Mouse (Mus musculus): ENCODE measurements around the gene Syt16. TPM values are rescaled to one million over a fixed set of nuclear protein-coding genes. Genes with fewer than 3 reads are reported as not detected.

Syt16 gene
- polyA plus RNA-seq, 1 experiment from 2014 or later: 7.0 TPM

DNA sequence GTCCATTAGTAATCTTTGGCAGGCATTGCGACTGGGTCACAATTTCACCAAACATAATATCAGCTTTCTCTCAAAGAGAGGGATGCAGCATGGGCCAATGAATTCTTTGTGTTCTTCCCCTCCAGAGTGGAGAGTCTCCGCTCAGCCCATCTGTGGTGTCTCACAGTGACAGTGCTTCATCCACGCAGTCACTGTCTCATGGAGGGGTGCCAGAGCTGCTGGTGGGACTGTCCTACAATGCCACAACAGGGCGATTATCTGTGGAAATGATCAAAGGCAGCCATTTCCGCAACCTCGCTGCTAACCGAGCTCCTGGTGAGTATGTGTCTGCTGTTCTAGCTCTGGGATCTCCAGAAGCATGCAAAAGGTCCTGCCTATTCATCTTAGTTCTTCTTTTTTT is 240.6 kb downstream of the Syt16 start:
- WGBS: 79% methylated on average over 7 of the region's 7 CpGs

GRCm38 (mm10) chr12:74238806-74239205 is 241.3 kb downstream of the Syt16 start:
- H3K9me3 ChIP-seq (ENCODE audit: control insufficient read depth, low read length): no peaks in the 10 kb centered on the region
- H3K27me3 ChIP-seq (ENCODE audit: control insufficient read depth, insufficient read depth, low read length): no peaks in the 10 kb centered on the region
- no peak overlapping the region for H3K4me2 ChIP-seq
- no peaks in the 10 kb centered on the region for H3K36me3 ChIP-seq (ENCODE audit: control insufficient read depth, insufficient read depth, low read length)
- ATAC-seq (ENCODE audit: low FRiP score) (no peak), DNase-seq (ENCODE audit: low spot score, missing footprints) (no peak)
- H3K27ac ChIP-seq (ENCODE audit: low read depth, low read length): no peak overlapping the region
- 89% methylated on average over 2 of the region's 2 CpGs for WGBS
- H3K9ac ChIP-seq (ENCODE audit: low read length): no peak overlapping the region
- H3K4me3 ChIP-seq (ENCODE audit: low read depth, low read length): no peak overlapping the region
- no peaks in the 10 kb centered on the region for H3K4me1 ChIP-seq (ENCODE audit: control insufficient read depth, insufficient read depth, low read length)

More for the DNA sequence above, 240.6 kb downstream of the Syt16 start:
- Histone ChIP-seq H3K27ac (ENCODE audit: low read depth, low read length) (no peak overlapping the region), H3K4me3 (ENCODE audit: low read depth, low read length) (no peak overlapping the region), H3K9ac (ENCODE audit: low read length) (no peak overlapping the region), H3K4me2 (no peak overlapping the region), H3K9me3 (ENCODE audit: control insufficient read depth, low read length) (no peaks in the 10 kb centered on the region), H3K36me3 (ENCODE audit: control insufficient read depth, insufficient read depth, low read length) (no peaks in the 10 kb centered on the region), H3K4me1 (ENCODE audit: control insufficient read depth, insufficient read depth, low read length) (no peaks in the 10 kb centered on the region), H3K27me3 (ENCODE audit: control insufficient read depth, insufficient read depth, low read length) (no peaks in the 10 kb centered on the region)
- no peak for DNase-seq (ENCODE audit: low spot score, missing footprints)
- ATAC-seq (ENCODE audit: low FRiP score): no peak

DNA sequence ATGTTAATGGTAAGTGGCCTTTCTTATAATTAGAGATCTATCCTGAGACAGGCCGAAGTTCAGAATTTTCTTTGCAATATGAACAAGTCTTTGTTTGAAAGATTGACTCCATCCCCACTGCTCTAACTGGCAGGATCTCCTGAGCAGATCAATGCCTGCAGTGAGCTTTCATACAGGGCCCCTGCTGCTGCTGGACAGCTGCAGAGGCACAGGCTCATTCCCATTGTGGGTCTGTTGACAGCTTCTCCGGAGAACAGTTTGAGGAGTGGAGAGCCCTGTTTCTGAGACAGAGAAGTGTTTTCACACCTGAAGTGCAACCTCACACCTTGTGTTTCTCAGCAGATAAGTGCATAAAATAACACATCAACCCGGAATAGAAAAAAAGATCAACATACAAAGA is 267.4 kb downstream of the Syt16 start:
- ATAC-seq (ENCODE audit: low FRiP score): no peak
- no peak overlapping the region for H3K27ac ChIP-seq (ENCODE audit: low read depth, low read length)
- whole genome bisulfite sequencing: 54% methylated on average over 3 of the region's 3 CpGs
- no peak for DNase-seq (ENCODE audit: low spot score, missing footprints)
- no peaks in the 10 kb centered on the region for H3K4me1 ChIP-seq (ENCODE audit: control insufficient read depth, insufficient read depth, low read length)
- no peak overlapping the region for H3K4me3 ChIP-seq (ENCODE audit: low read depth, low read length)
- no peaks in the 10 kb centered on the region for H3K9me3 ChIP-seq (ENCODE audit: control insufficient read depth, low read length)
- H3K4me2 ChIP-seq: no peak overlapping the region
- H3K27me3 ChIP-seq (ENCODE audit: control insufficient read depth, insufficient read depth, low read length): no peaks in the 10 kb centered on the region
- H3K9ac ChIP-seq (ENCODE audit: low read length): no peak overlapping the region
- no peaks in the 10 kb centered on the region for H3K36me3 ChIP-seq (ENCODE audit: control insufficient read depth, insufficient read depth, low read length)

DNA sequence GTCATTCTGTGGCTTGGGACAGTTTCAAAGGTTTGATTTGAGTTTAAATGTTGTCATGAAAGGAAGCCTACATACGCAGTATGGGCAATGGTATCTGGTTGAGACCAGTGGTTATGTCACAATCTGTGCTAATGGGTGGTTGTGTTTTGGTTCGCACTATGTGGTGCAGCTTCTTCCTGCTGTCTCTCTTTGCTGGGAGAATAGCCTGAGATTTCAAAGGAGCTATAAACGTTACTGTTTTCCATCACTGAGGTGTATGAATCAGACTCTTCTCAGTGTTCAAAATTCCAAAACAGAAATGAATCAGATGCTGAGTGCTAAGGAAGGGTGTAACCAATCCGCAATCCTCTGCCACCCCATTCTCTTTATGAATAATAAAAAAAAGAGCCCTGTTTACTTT is 269.6 kb downstream of the Syt16 start:
- Histone ChIP-seq H3K4me1 (ENCODE audit: control insufficient read depth, insufficient read depth, low read length) (no peaks in the 10 kb centered on the region), H3K9me3 (ENCODE audit: control insufficient read depth, low read length) (no peaks in the 10 kb centered on the region), H3K36me3 (ENCODE audit: control insufficient read depth, insufficient read depth, low read length) (no peaks in the 10 kb centered on the region), H3K4me2 (no peak overlapping the region), H3K27ac (ENCODE audit: low read depth, low read length) (no peak overlapping the region), H3K27me3 (ENCODE audit: control insufficient read depth, insufficient read depth, low read length) (no peaks in the 10 kb centered on the region), H3K9ac (ENCODE audit: low read length) (no peak overlapping the region), H3K4me3 (ENCODE audit: low read depth, low read length) (no peak overlapping the region)
- no peak for DNase-seq (ENCODE audit: low spot score, missing footprints)
- WGBS: 92% methylated on average over 4 of the region's 4 CpGs
- ATAC-seq (ENCODE audit: low FRiP score): no peak

DNA sequence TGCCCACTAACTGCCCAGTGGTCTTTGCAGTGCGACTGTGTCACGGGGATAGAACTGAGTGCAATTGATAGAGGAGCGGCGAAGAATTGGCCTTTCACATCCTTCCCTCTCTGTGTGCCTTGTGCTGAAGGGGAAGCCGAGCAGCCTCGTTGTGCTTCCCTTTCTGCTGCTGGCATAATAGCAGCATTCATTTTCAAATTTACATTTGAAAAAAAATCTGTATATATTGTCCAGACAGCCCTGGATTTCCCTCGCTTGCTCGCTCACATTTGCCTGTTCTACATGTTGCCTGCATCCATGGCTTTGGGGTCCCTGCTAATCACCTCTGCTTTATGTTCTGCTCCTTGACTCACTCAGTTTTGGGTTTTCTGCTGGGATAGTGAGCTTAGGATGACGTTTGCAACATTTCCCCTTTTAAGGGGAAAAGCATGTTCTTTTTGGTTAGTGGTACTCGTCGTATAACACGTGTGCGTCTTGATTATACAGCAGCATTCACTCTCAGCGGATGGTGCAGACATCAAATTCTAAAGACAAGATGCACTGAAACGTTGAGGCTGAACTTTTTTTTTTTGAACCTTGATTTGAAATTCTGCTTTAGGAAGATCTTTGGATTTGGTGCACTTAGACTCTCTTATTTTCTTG is 271.3 kb downstream of the Syt16 start:
- H3K9me3 ChIP-seq (ENCODE audit: control insufficient read depth, low read length): no peaks in the 10 kb centered on the region
- no peak overlapping the region for H3K9ac ChIP-seq (ENCODE audit: low read length)
- DNase-seq (ENCODE audit: low spot score, missing footprints): no peak
- no peak overlapping the region for H3K27ac ChIP-seq (ENCODE audit: low read depth, low read length)
- H3K4me3 ChIP-seq (ENCODE audit: low read depth, low read length): no peak overlapping the region
- H3K4me1 ChIP-seq (ENCODE audit: control insufficient read depth, insufficient read depth, low read length): no peaks in the 10 kb centered on the region
- H3K36me3 ChIP-seq (ENCODE audit: control insufficient read depth, insufficient read depth, low read length): no peaks in the 10 kb centered on the region
- no peaks in the 10 kb centered on the region for H3K27me3 ChIP-seq (ENCODE audit: control insufficient read depth, insufficient read depth, low read length)
- 74% methylated on average over 15 of the region's 15 CpGs for WGBS
- no peak overlapping the region for H3K4me2 ChIP-seq
- no peak for ATAC-seq (ENCODE audit: low FRiP score)

DNA sequence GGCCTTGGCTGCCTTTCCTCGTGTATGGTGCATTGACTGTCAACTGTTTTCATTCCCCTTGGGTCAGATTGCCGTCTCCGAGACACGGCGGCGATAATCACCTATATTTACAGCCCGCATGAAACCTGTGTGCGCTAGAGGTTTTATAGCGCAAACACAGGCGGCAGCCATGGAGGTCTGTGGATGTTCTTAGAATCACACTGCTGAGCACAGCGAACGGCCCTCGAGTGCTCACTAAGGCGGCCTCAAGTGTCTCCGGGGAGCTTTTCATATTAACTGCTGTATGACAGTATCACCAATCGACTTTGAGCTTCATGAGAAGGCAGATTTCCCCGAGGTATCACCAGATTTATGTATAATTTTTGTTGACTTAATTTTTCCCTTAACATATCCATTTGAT is 275.1 kb downstream of the Syt16 start:
- Histone ChIP-seq H3K9me3 (ENCODE audit: control insufficient read depth, low read length) (no peaks in the 10 kb centered on the region), H3K27me3 (ENCODE audit: control insufficient read depth, insufficient read depth, low read length) (no peaks in the 10 kb centered on the region), H3K4me3 (ENCODE audit: low read depth, low read length) (no peak overlapping the region), H3K4me2 (no peak overlapping the region), H3K27ac (ENCODE audit: low read depth, low read length) (no peak overlapping the region), H3K36me3 (ENCODE audit: control insufficient read depth, insufficient read depth, low read length) (no peaks in the 10 kb centered on the region), H3K4me1 (ENCODE audit: control insufficient read depth, insufficient read depth, low read length) (no peaks in the 10 kb centered on the region), H3K9ac (ENCODE audit: low read length) (no peak overlapping the region)
- 89% methylated on average over 17 of the region's 17 CpGs for WGBS
- DNase-seq (ENCODE audit: low spot score, missing footprints): no peak
- ATAC-seq (ENCODE audit: low FRiP score): no peak

GRCm38 (mm10) chr12:74277265-74277664 is 279.8 kb downstream of the Syt16 start:
- Histone ChIP-seq H3K27ac (ENCODE audit: low read depth, low read length) (no peak overlapping the region), H3K4me3 (ENCODE audit: low read depth, low read length) (no peak overlapping the region), H3K36me3 (ENCODE audit: control insufficient read depth, insufficient read depth, low read length) (no peaks in the 10 kb centered on the region), H3K4me2 (no peak overlapping the region), H3K9ac (ENCODE audit: low read length) (no peak overlapping the region), H3K9me3 (ENCODE audit: control insufficient read depth, low read length) (no peaks in the 10 kb centered on the region), H3K27me3 (ENCODE audit: control insufficient read depth, insufficient read depth, low read length) (no peaks in the 10 kb centered on the region), H3K4me1 (ENCODE audit: control insufficient read depth, insufficient read depth, low read length) (no peaks in the 10 kb centered on the region)
- ATAC-seq (ENCODE audit: low FRiP score): no peak
- 85% methylated on average over 5 of the region's 5 CpGs for WGBS
- no peak for DNase-seq (ENCODE audit: low spot score, missing footprints)

DNA sequence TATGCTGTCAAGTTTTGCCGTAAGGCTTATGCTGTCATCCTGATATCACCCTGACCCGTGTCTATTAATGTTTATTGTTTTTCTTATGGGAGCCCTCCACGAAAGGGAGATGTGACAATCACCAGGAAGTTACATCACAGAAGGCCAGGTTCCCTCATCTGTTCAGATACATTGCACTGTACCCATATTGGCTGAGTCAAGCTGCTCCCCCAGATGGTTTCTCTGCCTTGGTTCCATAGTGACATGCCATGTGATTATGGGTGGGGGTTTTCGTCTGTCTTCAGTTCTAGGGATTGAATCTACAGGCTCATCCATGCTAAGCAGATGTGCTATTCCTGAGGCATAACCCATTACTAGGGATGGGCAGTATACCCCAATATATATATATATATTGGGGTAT is 283.9 kb downstream of the Syt16 start:
- 84% methylated on average over 4 of the region's 4 CpGs for WGBS
- Histone ChIP-seq H3K9me3 (ENCODE audit: control insufficient read depth, low read length) (no peaks in the 10 kb centered on the region), H3K4me3 (ENCODE audit: low read depth, low read length) (no peak overlapping the region), H3K36me3 (ENCODE audit: control insufficient read depth, insufficient read depth, low read length) (no peaks in the 10 kb centered on the region), H3K9ac (ENCODE audit: low read length) (no peak overlapping the region), H3K4me2 (no peak overlapping the region), H3K4me1 (ENCODE audit: control insufficient read depth, insufficient read depth, low read length) (peaks cover 5% of the 10 kb centered on the region), H3K27me3 (ENCODE audit: control insufficient read depth, insufficient read depth, low read length) (peaks cover 16% of the 10 kb centered on the region), H3K27ac (ENCODE audit: low read depth, low read length) (no peak overlapping the region)
- ATAC-seq (ENCODE audit: low FRiP score) (no peak), DNase-seq (ENCODE audit: low spot score, missing footprints) (no peak)

GRCm38 (mm10) chr12:74282846-74283245 is 285.4 kb downstream of the Syt16 start:
- no peaks in the 10 kb centered on the region for H3K36me3 ChIP-seq (ENCODE audit: control insufficient read depth, insufficient read depth, low read length)
- no peak overlapping the region for H3K4me3 ChIP-seq (ENCODE audit: low read depth, low read length)
- WGBS: 81% methylated on average over 1 of the region's 1 CpGs
- no peaks in the 10 kb centered on the region for H3K9me3 ChIP-seq (ENCODE audit: control insufficient read depth, low read length)
- DNase-seq (ENCODE audit: low spot score, missing footprints) (no peak), ATAC-seq (ENCODE audit: low FRiP score) (no peak)
- H3K4me1 ChIP-seq (ENCODE audit: control insufficient read depth, insufficient read depth, low read length): peaks cover 5% of the 10 kb centered on the region
- H3K27ac ChIP-seq (ENCODE audit: low read depth, low read length): no peak overlapping the region
- H3K4me2 ChIP-seq: no peak overlapping the region
- peaks cover 16% of the 10 kb centered on the region for H3K27me3 ChIP-seq (ENCODE audit: control insufficient read depth, insufficient read depth, low read length)
- H3K9ac ChIP-seq (ENCODE audit: low read length): no peak overlapping the region
